Mouse (Mus musculus) G1E (cell line): Measurements from ENCODE around the gene Akr1cl. TPM values are rescaled to one million over a fixed set of nuclear protein-coding genes. Genes with fewer than 3 reads are reported as not detected.

Experiments
- ATAC-seq: 2 replicates; pipeline ENCODE4 v1.8.0; 2016; ENCODE audit warnings: mild to moderate bottlenecking; ENCODE audit not compliant: insufficient number of reproducible peaks, poor library complexity, low FRiP score, severe bottlenecking; ENCODE audit errors: extremely low read depth
- DNase-seq: peaks from one replicate; pipeline ENCODE4 v3.0.0; 2012; ENCODE audit warnings: low spot score
- H3K27me3 ChIP-seq: 2 replicates; pipeline ENCODE4 v1.6.1; 2012; ENCODE audit warnings: mild to moderate bottlenecking, low read length, inconsistent platforms; ENCODE audit not compliant: insufficient read depth
- H3K36me3 ChIP-seq: replicated peaks from 2 replicates; pipeline ENCODE3; 2012; ENCODE audit warnings: mild to moderate bottlenecking, inconsistent platforms
- H3K4me1 ChIP-seq: 2 replicates; pipeline ENCODE4 v1.6.1; 2012; ENCODE audit warnings: low read depth, low read length, inconsistent platforms, mixed read lengths; ENCODE audit not compliant: insufficient read depth
- H3K4me3 ChIP-seq: 2 replicates; pipeline ENCODE4 v1.5.1; 2012; ENCODE audit warnings: low read depth, mild to moderate bottlenecking, inconsistent platforms, low read length, moderate library complexity, mixed read lengths
- H3K9me3 ChIP-seq: replicated peaks from 2 replicates; pipeline ENCODE4 v1.6.1; 2012; ENCODE audit warnings: inconsistent platforms
- CTCF ChIP-seq: IDR thresholded peaks from 2 replicates; pipeline ENCODE4 v1.5.1; 2012; ENCODE audit warnings: low read depth, low read length, inconsistent platforms, mixed read lengths
- GATA1 ChIP-seq: IDR thresholded peaks from 2 replicates; pipeline ENCODE4 v1.6.1; 2012; ENCODE audit warnings: borderline replicate concordance, low read length, inconsistent platforms, mixed read lengths
- GATA2 ChIP-seq: IDR thresholded peaks from 2 replicates; pipeline ENCODE4 v1.6.1; 2012; ENCODE audit warnings: low read depth, low read length, inconsistent platforms, borderline replicate concordance
- POLR2AphosphoS5 ChIP-seq: IDR thresholded peaks from 2 replicates; pipeline ENCODE4 v1.6.1; 2012; ENCODE audit warnings: low read depth, low read length, inconsistent platforms; ENCODE audit not compliant: insufficient replicate concordance
- TAL1 ChIP-seq: conservative IDR thresholded peaks from 2 replicates; pipeline ENCODE4 v1.6.1; 2012; ENCODE audit warnings: low read depth, low read length, inconsistent platforms, mixed read lengths
- polyA plus RNA-seq: library from polyadenylated mRNA; stranded (reverse); fragments of >175 nt; gene quantifications from 2 replicates; pipeline ENCODE4 v1.2.3, GENCODE M21; 2012
- total RNA-seq, 2 experiments: library from RNA; stranded (forward) in 1 of 2; stranded (reverse) in 1 of 2; fragments of 200-1000 nt in 1 of 2; fragments of >200 nt in 1 of 2; fragmentation: Nextera tagmentation in 1 of 2; gene quantifications; 2 replicates each; pipeline ENCODE4 v1.2.3; 2014 to 2017

Akr1cl gene
- total RNA-seq (2014; fragmentation: Nextera tagmentation) (not detected in 2 replicates), total RNA-seq (2017) (0.27 and 0.46 TPM in 2 replicates), polyA plus RNA-seq (not detected in 2 replicates)

- DNase-seq (no peak), ATAC-seq (no peak)
- Histone ChIP-seq H3K36me3 (no peaks in the 10 kb centered on the region), H3K4me3 (no peak within 1 kb of the TSS), H3K9me3 (no peaks in the 10 kb centered on the region), H3K4me1 (no peaks in the 10 kb centered on the region), H3K27me3 (peaks cover 2% of the 10 kb centered on the region; the same call in 1 of the 2 replicates)
- TF ChIP-seq CTCF (no peak), POLR2AphosphoS5 (no peak), TAL1 (no peak)
Observed at GRCm38 (mm10) chr1:65032641-65033040, at the start of gene Akr1cl. Gene Akr1cl (minus strand): TSS chr1:65032759.

GRCm38 (mm10) chr1:65082188-65082587 lies 49.6 kb upstream of the Akr1cl start, which contains the start of gene Crygb:
Gene Crygb (minus strand): TSS chr1:65082288.
- Histone ChIP-seq H3K36me3 (no peaks in the 10 kb centered on the region), H3K4me3 (no peak within 1 kb of the TSS), H3K9me3 (no peaks in the 10 kb centered on the region), H3K27me3 (0 out of 2 replicates have a peak, but pooled peaks cover 3% of the 10 kb centered on the region), H3K4me1 (no peaks in the 10 kb centered on the region)
- DNase-seq (no peak), ATAC-seq (no peak)
- no peak for TF ChIP-seq GATA1
- TF ChIP-seq GATA2, result no peak
- no peak for TF ChIP-seq TAL1
- no peak for TF ChIP-seq POLR2AphosphoS5
- no peak for TF ChIP-seq CTCF

DNA sequence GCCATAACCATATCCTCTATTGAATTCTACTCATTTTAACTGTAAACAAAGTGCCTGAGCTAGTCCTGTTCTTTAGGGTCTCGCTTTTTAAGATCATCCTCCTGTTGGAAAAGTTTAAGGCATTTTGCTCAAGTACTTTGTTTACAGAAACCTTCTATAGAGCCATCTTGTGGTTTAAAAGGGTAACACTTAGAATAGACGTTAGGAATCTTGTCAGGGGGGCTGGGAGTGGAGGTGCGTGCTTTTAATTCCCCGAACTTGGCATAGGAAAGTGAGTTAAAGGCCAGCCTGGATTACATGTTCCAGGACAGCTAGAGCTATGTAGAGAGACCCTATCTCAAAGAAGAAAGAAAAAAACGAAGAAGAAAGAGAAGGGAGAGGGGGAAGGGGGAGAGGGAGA lies 43.0 kb upstream of the Akr1cl start:
- Histone ChIP-seq H3K4me1 (no peaks in the 10 kb centered on the region), H3K4me3 (no peak overlapping the region), H3K36me3 (no peaks in the 10 kb centered on the region), H3K27me3 (peaks cover 3% of the 10 kb centered on the region; the same call in 1 of the 2 replicates), H3K9me3 (no peaks in the 10 kb centered on the region)
- TF ChIP-seq POLR2AphosphoS5 (no peak), TAL1 (no peak), GATA2 (no peak), GATA1 (no peak), CTCF (no peak)
- ATAC-seq (no peak), DNase-seq (no peak)

DNA sequence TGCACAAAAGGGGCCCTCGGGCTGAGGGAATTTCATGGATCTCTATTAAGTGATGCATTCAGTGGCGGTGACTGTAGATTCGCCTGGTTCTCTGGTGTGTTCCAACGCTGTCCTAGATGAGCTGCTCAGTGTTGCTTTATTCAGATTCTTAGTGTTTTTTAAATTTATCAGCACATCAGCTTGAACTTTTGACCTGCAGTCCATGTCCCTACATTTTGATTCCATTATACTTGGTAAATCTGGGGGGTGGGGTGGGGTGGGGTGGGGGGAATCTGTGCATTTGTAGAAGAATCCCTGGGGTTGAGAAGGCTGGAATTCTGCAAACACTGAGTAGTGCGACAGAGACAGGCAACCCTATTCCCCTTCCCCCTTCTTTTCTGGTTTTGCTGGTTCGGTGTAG lies 41.0 kb upstream of the Akr1cl start, which contains the start of gene Crygc:
Gene Crygc, minus strand, starts transcription at position 101 of the 400 bp plus-strand sequence.
- Histone ChIP-seq H3K4me1 (no peaks in the 10 kb centered on the region; the same call in 1 of the 2 replicates), H3K36me3 (no peaks in the 10 kb centered on the region), H3K9me3 (no peaks in the 10 kb centered on the region), H3K27me3 (peaks cover 3% of the 10 kb centered on the region; the same call in 1 of the 2 replicates), H3K4me3 (no peak within 1 kb of the TSS)
- DNase-seq (no peak), ATAC-seq (no peak)
- TF ChIP-seq GATA2 (no peak), CTCF (no peak), POLR2AphosphoS5 (no peak), GATA1 (no peak), TAL1 (no peak)

DNA sequence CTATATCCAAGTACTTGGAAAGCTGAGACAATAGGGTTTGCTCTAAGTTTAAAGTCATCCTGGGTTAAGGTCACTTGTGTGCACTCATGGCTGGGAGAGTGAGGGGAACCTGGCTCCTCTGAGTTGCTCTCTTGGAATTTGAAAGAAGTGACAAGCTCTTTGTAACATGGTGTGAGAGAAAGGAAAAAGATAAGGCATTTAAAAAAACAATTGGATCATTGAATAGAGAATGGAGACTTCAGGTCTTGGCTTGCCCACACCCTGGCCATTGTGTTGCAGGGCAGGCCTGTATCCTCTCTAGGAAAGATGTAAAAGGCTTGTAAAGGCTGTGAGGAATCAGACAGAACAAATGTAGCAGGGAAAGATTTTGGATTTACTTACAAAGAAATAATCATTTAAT lies 35.3 kb upstream of the Akr1cl start:
- no peaks in the 10 kb centered on the region; the same call in 1 of the 2 replicates for H3K4me1 ChIP-seq
- H3K27me3 ChIP-seq, result peaks cover 3% of the 10 kb centered on the region; the same call in 1 of the 2 replicates
- H3K4me3 ChIP-seq, result no peak overlapping the region
- ATAC-seq, result no peak
- no peaks in the 10 kb centered on the region; the same call in 1 of the 2 replicates for H3K9me3 ChIP-seq
- H3K36me3 ChIP-seq, result no peaks in the 10 kb centered on the region
- no peak for DNase-seq
- no peak for TF ChIP-seq GATA2
- no peak for TF ChIP-seq GATA1
- no peak for TF ChIP-seq CTCF
- TF ChIP-seq POLR2AphosphoS5, result no peak
- no peak for TF ChIP-seq TAL1

DNA sequence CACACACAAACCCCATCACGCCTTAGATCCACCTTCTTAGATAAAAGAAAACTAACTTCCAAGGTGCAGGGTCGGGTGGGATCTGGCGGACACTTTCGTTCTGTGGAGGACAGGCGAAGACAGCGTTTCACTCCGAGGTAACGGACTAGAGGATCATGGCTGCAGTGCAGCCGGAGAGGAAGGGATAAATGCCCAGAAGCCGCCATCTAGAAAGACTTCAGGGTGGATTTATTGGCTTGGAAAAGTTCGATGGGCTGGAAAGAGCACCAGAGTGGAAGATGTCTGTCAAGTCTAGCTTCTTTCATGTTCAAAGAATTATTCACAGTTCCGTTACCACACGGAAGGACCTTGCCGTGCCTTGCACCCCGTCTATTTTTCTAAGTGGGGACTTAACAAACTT lies 31.6 kb upstream of the Akr1cl start:
- Histone ChIP-seq H3K27me3 (no peaks in the 10 kb centered on the region; the same call in 1 of the 2 replicates), H3K4me1 (no peaks in the 10 kb centered on the region; the same call in 1 of the 2 replicates), H3K9me3 (no peaks in the 10 kb centered on the region; the same call in 1 of the 2 replicates), H3K4me3 (no peak overlapping the region), H3K36me3 (no peaks in the 10 kb centered on the region)
- ATAC-seq, result no peak
- TF ChIP-seq GATA1, result no peak
- no peak for TF ChIP-seq CTCF
- TF ChIP-seq POLR2AphosphoS5, result no peak
- no peak for TF ChIP-seq TAL1
- TF ChIP-seq GATA2, result no peak
- DNase-seq, result no peak
